Mouse (Mus musculus): ENCODE measurements around the gene Glo1.

DNA sequence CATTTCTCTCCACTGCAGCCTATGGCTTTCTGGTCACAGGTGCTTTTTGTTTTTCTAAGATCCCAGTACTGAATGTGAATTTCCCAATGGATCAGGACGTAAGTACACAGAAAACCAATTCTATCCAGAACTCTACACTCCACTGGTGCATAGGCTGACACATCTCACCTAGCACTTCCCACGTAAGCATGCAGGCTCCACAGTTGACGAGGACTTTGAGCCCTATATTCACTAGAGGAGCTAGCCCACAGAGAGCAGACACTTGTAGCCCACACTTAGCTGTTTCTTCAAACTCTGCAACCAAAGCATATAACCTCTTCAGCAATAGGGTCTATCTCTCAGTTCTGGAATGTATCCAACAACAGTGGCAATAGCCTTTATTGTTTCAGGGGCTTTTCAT is 70.2 kb downstream of the Glo1 start:
- TF ChIP-seq CTCF (IDR thresholded peaks at IDR 0.05; ENCODE audit: low read depth) (no peak), EP300 (optimal IDR thresholded peaks at IDR 0.05) (no peak)
